Mouse (Mus musculus): Measurements from ENCODE around the gene Slc6a3. TPM values are rescaled to one million over a fixed set of nuclear protein-coding genes. Genes with fewer than 3 reads are reported as not detected.

Slc6a3 gene
- polyA plus RNA-seq, 1 experiment from 2014 or later, result 0.17 TPM

Other genes starting within 250 kb of the Slc6a3 start
- 107 and 113 TPM in 2 replicates for gene Mrpl36, start 208.2 kb upstream of the Slc6a3 start, polyA plus RNA-seq (2014; fragmentation: Nextera tagmentation; extraction: Ambion mirVana)
- gene Ndufs6, start 208.2 kb upstream of the Slc6a3 start, polyA plus RNA-seq (2014; fragmentation: Nextera tagmentation; extraction: Ambion mirVana), result 369 and 370 TPM in 2 replicates
- gene Lpcat1, start 69.5 kb upstream of the Slc6a3 start, polyA plus RNA-seq (2014; fragmentation: Nextera tagmentation; extraction: Ambion mirVana), result 47.6 and 47.7 TPM in 2 replicates
- gene Clptm1l, start 67.3 kb downstream of the Slc6a3 start, polyA plus RNA-seq (2014; fragmentation: Nextera tagmentation; extraction: Ambion mirVana), result 113 and 119 TPM in 2 replicates
- 9.4 and 10.2 TPM in 2 replicates for gene Tert, start 90.2 kb downstream of the Slc6a3 start, polyA plus RNA-seq (2014; fragmentation: Nextera tagmentation; extraction: Ambion mirVana)
- not detected in 2 replicates for gene Slc6a18, start 141.3 kb downstream of the Slc6a3 start, polyA plus RNA-seq (2014; fragmentation: Nextera tagmentation; extraction: Ambion mirVana)
- gene Slc6a19, start 168.1 kb downstream of the Slc6a3 start, polyA plus RNA-seq (2014; fragmentation: Nextera tagmentation; extraction: Ambion mirVana), result not detected in 2 replicates
- 49.1 and 50.8 TPM in 2 replicates for gene Slc12a7, start 196.3 kb downstream of the Slc6a3 start, polyA plus RNA-seq (2014; fragmentation: Nextera tagmentation; extraction: Ambion mirVana)

Measured in limb, embryonic 11.5 days (tissue).